Mouse (Mus musculus): ENCODE results near the gene Dnaja3.

Dnaja3 gene

GRCm38 (mm10) chr16:4606431-4607084, 33.2 kb upstream of the Dnaja3 start:
- DNase-seq (ENCODE audit: low spot score in 2 of 2): no peak

- peak; percentile 71 to 76 for DNase-seq (ENCODE audit: low spot score in 2 of 2)
Observed at GRCm38 (mm10) chr16:4607818-4608531, 31.8 kb upstream of the Dnaja3 start.

GRCm38 (mm10) chr16:4608532-4609059, 31.2 kb upstream of the Dnaja3 start:
- DNase-seq (ENCODE audit: low spot score in 2 of 2): no peak

GRCm38 (mm10) chr16:4611193-4611592, 28.6 kb upstream of the Dnaja3 start:
- DNase-seq (ENCODE audit: low spot score in 2 of 2): no peak

GRCm38 (mm10) chr16:4611676-4612075, 28.1 kb upstream of the Dnaja3 start:
- DNase-seq (ENCODE audit: low spot score in 2 of 2): no peak

- no peak for DNase-seq (ENCODE audit: low spot score in 2 of 2)
Observed at GRCm38 (mm10) chr16:4613736-4614135, 26.1 kb upstream of the Dnaja3 start.

- no peak for DNase-seq (ENCODE audit: low spot score in 2 of 2)
Observed at GRCm38 (mm10) chr16:4614639-4615038, 25.1 kb upstream of the Dnaja3 start.

GRCm38 (mm10) chr16:4615297-4615696, 24.5 kb upstream of the Dnaja3 start:
- DNase-seq (ENCODE audit: low spot score in 2 of 2): no peak

- no peak for DNase-seq (ENCODE audit: low spot score in 2 of 2)
Observed at GRCm38 (mm10) chr16:4616829-4617228, 23.0 kb upstream of the Dnaja3 start.

GRCm38 (mm10) chr16:4624074-4624473, 15.7 kb upstream of the Dnaja3 start:
- DNase-seq (ENCODE audit: low spot score in 2 of 2): no peak

GRCm38 (mm10) chr16:4624481-4625110, 15.2 kb upstream of the Dnaja3 start, which contains the start of gene Pam16:
TSS of gene Pam16 (minus strand) at chr16:4624988.
- DNase-seq (ENCODE audit: low spot score in 2 of 2): peak; percentile 85 to 87

- DNase-seq (ENCODE audit: low spot score in 2 of 2): no peak
Observed at GRCm38 (mm10) chr16:4627105-4627504, 12.7 kb upstream of the Dnaja3 start.

- no peak for DNase-seq (ENCODE audit: low spot score in 2 of 2)
Observed at GRCm38 (mm10) chr16:4628898-4629419, 10.8 kb upstream of the Dnaja3 start.

GRCm38 (mm10) chr16:4629950-4630349, 9.8 kb upstream of the Dnaja3 start:
- DNase-seq (ENCODE audit: low spot score in 2 of 2): peak in 1 of 2 experiments; percentile 68

- no peak for DNase-seq (ENCODE audit: low spot score in 2 of 2)
Observed at GRCm38 (mm10) chr16:4632050-4632449, 7.7 kb upstream of the Dnaja3 start.

- DNase-seq (ENCODE audit: low spot score in 2 of 2): no peak
Observed at GRCm38 (mm10) chr16:4633661-4634060, 6.1 kb upstream of the Dnaja3 start.

- DNase-seq (ENCODE audit: low spot score in 2 of 2): no peak
Observed at GRCm38 (mm10) chr16:4634681-4635080, 5.1 kb upstream of the Dnaja3 start.

GRCm38 (mm10) chr16:4635760-4636159, 4.0 kb upstream of the Dnaja3 start:
- no peak for DNase-seq (ENCODE audit: low spot score in 2 of 2)

- no peak for DNase-seq (ENCODE audit: low spot score in 2 of 2)
Observed at GRCm38 (mm10) chr16:4638891-4639390, 848 bp upstream of the Dnaja3 start.

GRCm38 (mm10) chr16:4640267-4641005, 647 bp downstream of the Dnaja3 start:
- DNase-seq (ENCODE audit: low spot score in 2 of 2): no peak

- no peak for DNase-seq (ENCODE audit: low spot score in 2 of 2)
Observed at GRCm38 (mm10) chr16:4641119-4641838, 1.5 kb downstream of the Dnaja3 start.
